Mouse (Mus musculus) neural tube, embryonic 12.5 days (tissue): ENCODE results near the gene Kcnk13. TPM values are rescaled to one million over a fixed set of nuclear protein-coding genes. Genes with fewer than 3 reads are reported as not detected.

Source experiments
- ATAC-seq: fragments of 200-750 bp; cut with Nextera tagmentation; 2 replicates; pipeline ENCODE4 v1.8.0; 2017; ENCODE audit warnings: low read depth, mild to moderate bottlenecking, moderate TSS enrichment, moderate library complexity; ENCODE audit not compliant: low FRiP score
- H3K27ac ChIP-seq: fragments of 300-500 bp; sonication (generic); 2 replicates; pipeline ENCODE4 v1.5.1; 2016
- H3K27me3 ChIP-seq: fragments of 300-500 bp; sonication (generic); replicated peaks from 2 replicates; pipeline ENCODE4 v1.6.1; 2016; ENCODE audit warnings: mild to moderate bottlenecking
- H3K36me3 ChIP-seq: fragments of 300-500 bp; sonication (generic); 2 replicates; pipeline ENCODE4 v1.6.1; 2016; ENCODE audit warnings: mild to moderate bottlenecking
- H3K4me1 ChIP-seq: fragments of 300-500 bp; sonication (generic); 2 replicates; pipeline ENCODE4 v1.6.1; 2016
- H3K4me2 ChIP-seq: fragments of 300-500 bp; sonication (generic); replicated peaks from 2 replicates; pipeline ENCODE4 v1.6.1; 2016; ENCODE audit warnings: mild to moderate bottlenecking
- H3K4me3 ChIP-seq: fragments of 300-500 bp; sonication (generic); 2 replicates; pipeline ENCODE4 v1.5.1; 2016
- H3K9ac ChIP-seq: fragments of 300-500 bp; sonication (generic); 2 replicates; pipeline ENCODE4 v1.6.1; 2016; ENCODE audit warnings: mild to moderate bottlenecking
- H3K9me3 ChIP-seq: fragments of 300-500 bp; sonication (generic); 2 replicates; pipeline ENCODE4 v1.6.1; 2016; ENCODE audit warnings: mild to moderate bottlenecking
- WGBS: fragments of 180-500 bp; shearing (Covaris S2); methylation state at CpG from one replicate; pipeline ENCODE4 v1.1.7; 2016; 5-methylcytosine and 5-hydroxymethylcytosine counted together
- polyA plus RNA-seq: library from polyadenylated mRNA; unstranded; fragments of >200 nt; fragmentation: Nextera tagmentation; extraction: Ambion mirVana; gene quantifications from 2 replicates; pipeline ENCODE4 v1.2.1, GENCODE M21; 2016

The Kcnk13 gene
- polyA plus RNA-seq, 1 experiment from 2014 or later, result 0.68 TPM

GRCm38 (mm10) chr12:99939179-99939578 lies 25.1 kb upstream of the Kcnk13 start:
- WGBS, result 90% methylated on average over 6 of the region's 6 CpGs
- H3K36me3 ChIP-seq, result peaks cover 29% of the 10 kb centered on the region

GRCm38 (mm10) chr12:99940704-99941103 lies 23.6 kb upstream of the Kcnk13 start:
- WGBS, result 80% methylated on average over 7 of the region's 7 CpGs
- no peak overlapping the region for H3K9ac ChIP-seq
- ATAC-seq, result 0 out of 2 replicates have a peak, but pooled peaks have one; percentile 58
- no peak overlapping the region for H3K4me2 ChIP-seq
- no peak overlapping the region for H3K27ac ChIP-seq
- H3K9me3 ChIP-seq, result no peaks in the 10 kb centered on the region
- H3K4me1 ChIP-seq, result no peaks in the 10 kb centered on the region
- peaks cover 28% of the 10 kb centered on the region for H3K36me3 ChIP-seq
- H3K4me3 ChIP-seq, result no peak overlapping the region
- no peaks in the 10 kb centered on the region for H3K27me3 ChIP-seq

More at GRCm38 (mm10) chr12:99939179-99939578, 25.1 kb upstream of the Kcnk13 start:
- ATAC-seq, result no peak
- H3K4me2 ChIP-seq, result no peak overlapping the region
- H3K27me3 ChIP-seq, result no peaks in the 10 kb centered on the region
- H3K9me3 ChIP-seq, result no peaks in the 10 kb centered on the region
- no peak overlapping the region for H3K4me3 ChIP-seq
- no peak overlapping the region for H3K9ac ChIP-seq
- no peaks in the 10 kb centered on the region for H3K4me1 ChIP-seq
- no peak overlapping the region for H3K27ac ChIP-seq

GRCm38 (mm10) chr12:99942441-99942840 lies 21.9 kb upstream of the Kcnk13 start:
- whole genome bisulfite sequencing, result 89% methylated on average over 8 of the region's 8 CpGs
- Histone ChIP-seq H3K27ac (no peak overlapping the region), H3K4me1 (no peaks in the 10 kb centered on the region), H3K4me3 (no peak overlapping the region), H3K4me2 (no peak overlapping the region), H3K9ac (no peak overlapping the region), H3K9me3 (no peaks in the 10 kb centered on the region), H3K36me3 (peaks cover 14% of the 10 kb centered on the region; the same call in 1 of the 2 replicates), H3K27me3 (no peaks in the 10 kb centered on the region)
- ATAC-seq, result no peak

- WGBS, result 59% methylated on average over 7 of the region's 7 CpGs
These were observed 11.4 kb upstream of the Kcnk13 start for GRCm38 (mm10) chr12:99952928-99953327.

GRCm38 (mm10) chr12:99956411-99956810 lies 7.9 kb upstream of the Kcnk13 start:
- H3K9ac ChIP-seq, result no peak overlapping the region
- no peak overlapping the region for H3K4me3 ChIP-seq
- H3K27me3 ChIP-seq, result 0 out of 2 replicates have a peak, but pooled peaks cover 3% of the 10 kb centered on the region
- 88% methylated on average over 7 of the region's 7 CpGs for WGBS
- no peak overlapping the region for H3K4me2 ChIP-seq
- H3K9me3 ChIP-seq, result no peaks in the 10 kb centered on the region
- no peak for ATAC-seq
- H3K4me1 ChIP-seq, result peaks cover 10% of the 10 kb centered on the region
- peaks cover 11% of the 10 kb centered on the region for H3K36me3 ChIP-seq
- H3K27ac ChIP-seq, result no peak overlapping the region

More at GRCm38 (mm10) chr12:99952928-99953327, 11.4 kb upstream of the Kcnk13 start:
- no peak overlapping the region for H3K4me2 ChIP-seq
- H3K4me3 ChIP-seq, result no peak overlapping the region
- no peak overlapping the region for H3K9ac ChIP-seq
- H3K36me3 ChIP-seq, result peaks cover 11% of the 10 kb centered on the region
- no peak overlapping the region for H3K27ac ChIP-seq
- H3K9me3 ChIP-seq, result no peaks in the 10 kb centered on the region
- no peaks in the 10 kb centered on the region for H3K27me3 ChIP-seq
- no peak for ATAC-seq
- 0 out of 2 replicates have a peak, but pooled peaks cover 1% of the 10 kb centered on the region for H3K4me1 ChIP-seq

GRCm38 (mm10) chr12:99958068-99959060 lies 5.9 kb upstream of the Kcnk13 start:
- no peak for ATAC-seq
- peaks cover 10% of the 10 kb centered on the region for H3K4me1 ChIP-seq
- H3K27me3 ChIP-seq, result peaks cover 11% of the 10 kb centered on the region; the same call in 1 of the 2 replicates
- H3K9me3 ChIP-seq, result no peaks in the 10 kb centered on the region
- no peak overlapping the region for H3K9ac ChIP-seq
- no peak overlapping the region for H3K4me2 ChIP-seq
- peaks cover 11% of the 10 kb centered on the region for H3K36me3 ChIP-seq
- no peak overlapping the region for H3K27ac ChIP-seq
- H3K4me3 ChIP-seq, result no peak overlapping the region
- WGBS, result 51% methylated on average over 9 of the region's 9 CpGs

GRCm38 (mm10) chr12:99959291-99959690 lies 5.0 kb upstream of the Kcnk13 start:
- Histone ChIP-seq H3K4me2 (no peak overlapping the region), H3K4me1 (peaks cover 14% of the 10 kb centered on the region), H3K9ac (no peak overlapping the region), H3K36me3 (peaks cover 11% of the 10 kb centered on the region), H3K9me3 (no peaks in the 10 kb centered on the region), H3K27ac (no peak overlapping the region), H3K27me3 (peaks cover 20% of the 10 kb centered on the region), H3K4me3 (no peak overlapping the region)
- ATAC-seq, result no peak

GRCm38 (mm10) chr12:99959930-99960329 lies 4.4 kb upstream of the Kcnk13 start:
- 20% methylated on average over 10 of the region's 10 CpGs for WGBS
- Histone ChIP-seq H3K4me1 (peaks cover 20% of the 10 kb centered on the region), H3K9ac (no peak overlapping the region), H3K27ac (no peak overlapping the region), H3K9me3 (no peaks in the 10 kb centered on the region), H3K27me3 (peaks cover 27% of the 10 kb centered on the region), H3K4me3 (no peak overlapping the region), H3K36me3 (peaks cover 11% of the 10 kb centered on the region), H3K4me2 (no peak overlapping the region)
- ATAC-seq, result no peak

GRCm38 (mm10) chr12:99960675-99961074 lies 3.6 kb upstream of the Kcnk13 start:
- no peak for ATAC-seq
- Histone ChIP-seq H3K27me3 (peaks cover 34% of the 10 kb centered on the region), H3K9ac (no peak overlapping the region), H3K4me3 (no peak overlapping the region), H3K4me2 (no peak overlapping the region), H3K9me3 (no peaks in the 10 kb centered on the region), H3K36me3 (peaks cover 6% of the 10 kb centered on the region), H3K27ac (no peak overlapping the region), H3K4me1 (peaks cover 26% of the 10 kb centered on the region)
- 92% methylated on average over 7 of the region's 7 CpGs for WGBS

GRCm38 (mm10) chr12:99965203-99966115 lies 1.2 kb downstream of the Kcnk13 start:
- WGBS, result under 1% methylated on average over 77 of the region's 77 CpGs
- no peaks in the 10 kb centered on the region for H3K36me3 ChIP-seq
- peak; percentile 25 for ATAC-seq
- H3K4me1 ChIP-seq, result peaks cover 26% of the 10 kb centered on the region
- peaks cover 70% of the 10 kb centered on the region for H3K27me3 ChIP-seq
- peak overlapping the region; percentile 50 for H3K9ac ChIP-seq
- H3K4me3 ChIP-seq, result peak overlapping the region; percentile 50
- no peak overlapping the region for H3K27ac ChIP-seq
- H3K9me3 ChIP-seq, result no peaks in the 10 kb centered on the region
- peak overlapping the region; percentile 98 for H3K4me2 ChIP-seq

GRCm38 (mm10) chr12:99966116-99966770 lies 1.9 kb downstream of the Kcnk13 start:
- H3K4me2 ChIP-seq, result peak overlapping the region; percentile 98
- no peak for ATAC-seq
- no peaks in the 10 kb centered on the region for H3K36me3 ChIP-seq
- H3K4me3 ChIP-seq, result peak overlapping the region; percentile 50
- 3% methylated on average over 25 of the region's 25 CpGs for WGBS
- peaks cover 67% of the 10 kb centered on the region for H3K27me3 ChIP-seq
- peak overlapping the region; percentile 50 for H3K9ac ChIP-seq
- H3K4me1 ChIP-seq, result peaks cover 26% of the 10 kb centered on the region
- H3K27ac ChIP-seq, result no peak overlapping the region
- no peaks in the 10 kb centered on the region for H3K9me3 ChIP-seq
